Mouse (Mus musculus): ENCODE data around the gene Lmntd1.

The Lmntd1 gene

DNA sequence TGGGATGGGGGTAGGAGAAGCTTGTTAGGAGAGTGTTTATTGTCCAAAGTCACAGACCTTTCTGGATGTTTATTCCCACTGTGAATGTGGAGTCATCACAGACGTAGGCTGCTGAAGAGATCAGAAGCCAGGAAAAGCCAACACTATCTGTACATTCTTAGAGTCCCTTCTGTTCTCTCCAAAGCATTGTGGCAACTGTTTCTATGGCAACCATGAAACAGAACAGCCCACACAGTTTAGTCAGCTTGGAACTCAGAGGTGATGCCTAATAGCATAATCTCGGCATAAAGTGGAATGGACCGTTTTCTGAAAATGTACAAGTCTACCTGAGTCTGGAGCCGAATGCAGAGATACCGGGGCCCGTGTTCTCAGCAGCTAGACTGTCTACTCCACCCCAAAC is 226.7 kb downstream of the Lmntd1 start:
- no peak for DNase-seq (ENCODE audit: low read depth in 1 of 2, low spot score in 2 of 2)

GRCm38 (mm10) chr6:145382586-145383380 is 231.3 kb downstream of the Lmntd1 start:
- DNase-seq (ENCODE audit: low read depth in 1 of 2, low spot score in 2 of 2) = no peak

- DNase-seq (ENCODE audit: low read depth in 1 of 2, low spot score in 2 of 2) = no peak
Measured at GRCm38 (mm10) chr6:145380961-145381360, 233.2 kb downstream of the Lmntd1 start.

DNA sequence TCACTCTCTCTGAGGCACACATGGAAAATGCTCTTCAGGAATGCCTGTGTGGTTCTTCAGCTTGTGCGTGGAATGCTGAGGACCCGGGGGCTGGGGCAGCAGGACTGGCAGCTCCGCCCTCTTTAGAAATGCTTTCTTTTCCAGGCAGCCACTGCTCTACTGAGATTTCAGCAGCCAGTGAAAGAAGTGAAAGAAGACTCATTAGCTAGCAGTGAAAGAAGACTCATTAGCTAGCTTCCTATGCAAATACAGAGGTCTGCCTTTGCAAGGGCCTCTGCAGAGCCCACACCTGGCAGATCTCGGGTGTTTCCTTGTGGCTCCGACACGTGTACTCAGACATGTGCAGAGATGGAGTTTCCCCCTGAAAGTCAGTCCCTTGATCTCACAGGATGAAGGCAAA is 234.9 kb downstream of the Lmntd1 start:
- no peak for DNase-seq (ENCODE audit: low read depth in 1 of 2, low spot score in 2 of 2)

- no peak for DNase-seq (ENCODE audit: low read depth in 1 of 2, low spot score in 2 of 2)
Measured at GRCm38 (mm10) chr6:145378689-145379088, 235.4 kb downstream of the Lmntd1 start.

- DNase-seq (ENCODE audit: low read depth in 1 of 2, low spot score in 2 of 2) = no peak
Measured at GRCm38 (mm10) chr6:145374372-145374771, 239.7 kb downstream of the Lmntd1 start.

- DNase-seq (ENCODE audit: low read depth in 1 of 2, low spot score in 2 of 2) = no peak
Measured at GRCm38 (mm10) chr6:145373712-145374221, 240.4 kb downstream of the Lmntd1 start.

DNA sequence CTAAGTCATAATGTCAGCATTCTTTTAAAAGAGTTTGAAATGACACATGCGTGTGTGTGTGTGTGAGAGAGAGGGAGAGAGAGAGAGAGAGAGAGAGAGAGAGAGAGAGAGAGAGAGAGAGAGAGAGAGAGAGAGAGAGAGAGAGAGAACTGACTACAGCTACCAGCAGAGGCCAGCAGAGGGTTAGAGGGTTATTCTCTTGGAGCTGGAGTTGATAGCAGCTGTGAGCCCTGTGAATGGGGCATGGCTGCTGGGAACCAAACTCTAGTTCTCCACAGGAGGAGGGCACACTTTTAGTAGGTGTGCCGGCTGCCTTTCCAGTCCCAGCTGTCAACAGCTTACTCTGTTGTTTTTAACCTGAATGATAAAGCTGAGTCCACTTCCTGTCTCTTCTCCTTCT is 242.1 kb downstream of the Lmntd1 start:
- DNase-seq (ENCODE audit: low read depth in 1 of 2, low spot score in 2 of 2) = no peak

DNA sequence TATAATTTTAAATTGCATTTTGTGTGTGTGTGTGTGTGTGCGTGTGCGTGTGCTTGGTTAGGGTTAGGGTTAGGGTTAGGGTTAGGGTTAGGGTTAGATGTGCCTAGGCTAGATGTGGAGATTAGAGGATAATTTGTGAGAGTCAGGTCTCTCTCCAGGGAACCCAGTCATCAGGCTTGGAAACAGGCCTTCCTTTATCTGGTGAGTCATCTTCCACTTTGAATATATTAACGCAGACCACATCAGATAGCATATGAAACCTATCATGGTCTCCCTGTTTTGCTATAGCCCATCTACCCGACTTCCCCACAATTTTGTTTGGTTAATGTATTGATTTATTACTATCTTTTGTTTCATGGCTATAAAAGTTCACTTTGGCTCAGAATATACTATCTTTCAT is 242.5 kb downstream of the Lmntd1 start:
- no peak for DNase-seq (ENCODE audit: low read depth in 1 of 2, low spot score in 2 of 2)

DNA sequence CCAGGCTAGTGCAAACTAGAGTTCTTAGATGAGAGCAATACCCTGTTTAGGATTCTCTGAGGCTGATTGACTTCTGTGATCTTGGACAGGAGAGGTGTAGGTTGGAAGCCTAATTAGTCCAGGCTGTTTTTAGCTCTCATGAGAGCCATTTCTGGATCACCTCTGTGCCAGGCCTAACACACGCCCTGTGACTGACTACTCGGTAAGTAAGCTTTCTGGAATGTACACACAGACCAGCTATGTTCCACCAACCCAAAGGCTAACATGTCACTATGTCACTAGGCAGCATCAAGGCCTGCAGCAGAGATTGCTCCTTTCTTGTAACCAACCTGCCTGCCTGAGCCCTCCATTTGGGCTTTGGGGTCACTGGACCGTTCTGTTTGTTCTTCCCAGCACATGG is 243.8 kb downstream of the Lmntd1 start:
- no peak for DNase-seq (ENCODE audit: low read depth in 1 of 2, low spot score in 2 of 2)

DNA sequence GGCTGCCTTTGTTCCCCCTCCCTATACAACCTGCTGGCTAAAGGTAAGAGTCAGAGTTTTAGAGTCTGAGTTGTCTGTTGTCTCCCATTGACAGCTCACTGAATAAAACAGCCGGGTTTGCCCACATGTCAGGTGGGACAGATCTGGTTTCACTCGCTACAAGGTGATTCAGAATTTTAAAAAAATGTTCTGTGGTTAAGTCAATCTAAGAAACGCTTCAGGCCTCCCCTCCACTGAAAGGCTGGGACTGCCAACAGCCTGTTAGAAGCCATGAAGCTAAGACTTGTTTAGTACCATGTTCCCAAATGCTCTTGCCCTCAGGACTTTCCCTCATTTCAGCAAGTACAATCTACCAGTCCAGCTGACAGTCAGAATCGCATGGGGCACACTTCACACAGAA is 244.8 kb downstream of the Lmntd1 start:
- no peak for DNase-seq (ENCODE audit: low read depth in 1 of 2, low spot score in 2 of 2)

DNA sequence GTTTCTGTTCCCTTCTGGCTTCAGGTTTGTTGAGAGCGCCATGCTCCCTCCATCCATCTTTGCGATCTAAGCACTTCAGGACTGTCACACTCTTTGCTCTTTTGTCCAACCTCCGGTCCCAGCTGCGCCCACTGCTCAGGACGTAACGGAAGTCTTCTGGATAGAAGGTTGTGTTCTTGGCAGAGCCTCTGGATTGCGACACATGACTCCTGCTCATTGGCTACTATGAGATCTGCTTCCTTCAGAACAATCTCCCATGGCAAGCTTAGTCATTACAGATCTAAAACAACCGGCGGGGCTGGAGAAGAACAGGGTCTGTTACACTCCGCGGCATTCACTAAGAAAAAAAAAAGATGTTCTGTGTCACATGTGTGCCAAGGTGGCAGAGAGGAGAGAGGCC is 247.6 kb downstream of the Lmntd1 start:
- DNase-seq (ENCODE audit: low read depth in 1 of 2, low spot score in 2 of 2) = no peak

GRCm38 (mm10) chr6:145363698-145364097 is 250.4 kb downstream of the Lmntd1 start:
- DNase-seq (ENCODE audit: low read depth in 1 of 2, low spot score in 2 of 2) = no peak

- no peak for DNase-seq (ENCODE audit: low read depth in 1 of 2, low spot score in 2 of 2)
Measured at GRCm38 (mm10) chr6:145361109-145361694, 252.9 kb downstream of the Lmntd1 start.

DNA sequence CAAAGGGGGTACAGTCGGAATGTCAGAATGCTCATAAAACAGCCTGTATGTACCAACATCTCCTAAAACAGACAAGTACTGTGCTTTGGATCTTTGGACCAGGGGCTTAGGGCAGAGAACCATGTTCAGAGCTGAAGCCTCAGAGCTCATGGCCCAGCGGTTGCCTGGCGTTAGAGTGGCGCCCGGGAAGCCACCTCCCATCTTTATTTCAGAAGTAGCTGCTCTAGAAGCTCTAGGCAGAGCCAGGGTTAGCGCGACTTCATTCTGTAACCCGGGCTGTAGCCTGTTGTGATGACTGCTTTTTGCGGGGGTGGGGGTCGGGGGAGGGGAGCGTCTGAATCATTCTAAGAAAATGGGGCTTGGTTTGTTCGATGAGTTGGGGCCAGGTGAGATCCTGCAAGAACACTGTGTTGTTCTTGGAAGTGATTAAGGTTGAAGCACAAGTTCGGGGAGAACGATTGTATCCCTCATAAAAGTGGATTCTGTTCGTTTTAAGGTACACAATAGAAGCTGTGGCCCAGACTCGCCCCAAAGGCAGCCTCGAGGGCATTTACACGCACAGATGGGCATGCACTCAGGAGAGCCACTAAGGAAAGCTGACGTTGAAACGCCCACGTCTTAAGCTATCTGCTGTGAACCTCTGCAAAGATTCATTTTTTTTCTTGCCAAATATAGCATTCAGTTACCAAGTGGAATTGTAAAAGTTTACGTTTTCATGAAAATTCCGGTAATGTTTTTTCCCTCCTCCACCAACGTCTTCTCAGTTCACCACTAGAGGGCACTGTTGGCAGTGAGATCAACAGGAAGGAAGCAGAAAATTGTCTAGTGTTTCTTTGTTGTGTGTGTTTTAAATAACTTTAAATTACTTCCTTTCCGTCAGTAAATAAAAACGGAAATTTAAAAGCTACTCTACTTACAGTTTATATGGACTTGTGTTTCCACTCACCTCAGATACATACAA is 254.4 kb downstream of the Lmntd1 start:
- DNase-seq (ENCODE audit: low read depth in 1 of 2, low spot score in 2 of 2) = no peak

DNA sequence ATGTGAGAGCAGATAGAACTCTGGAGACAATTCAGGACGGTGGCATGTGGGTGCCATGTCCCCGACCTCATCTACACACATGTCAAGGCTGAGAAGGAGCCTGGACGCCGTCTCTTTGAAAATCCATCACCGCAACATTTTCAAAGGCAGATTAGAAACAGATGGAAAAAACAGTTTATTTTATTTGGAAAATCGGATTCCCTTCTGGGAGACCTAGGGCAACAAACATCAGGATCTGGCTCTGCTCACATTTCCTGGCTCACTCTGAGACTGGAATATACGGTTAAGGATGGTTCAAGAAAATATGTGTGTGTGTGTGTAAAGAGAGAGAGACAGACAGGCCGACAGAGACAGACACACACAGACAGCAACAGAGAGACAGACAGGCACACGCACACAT is 256.1 kb downstream of the Lmntd1 start:
- no peak for DNase-seq (ENCODE audit: low read depth in 1 of 2, low spot score in 2 of 2)

GRCm38 (mm10) chr6:145353806-145354205 is 260.3 kb downstream of the Lmntd1 start:
- DNase-seq (ENCODE audit: low read depth in 1 of 2, low spot score in 2 of 2) = no peak

GRCm38 (mm10) chr6:145352705-145353104 is 261.4 kb downstream of the Lmntd1 start:
- DNase-seq (ENCODE audit: low read depth in 1 of 2, low spot score in 2 of 2) = no peak

DNA sequence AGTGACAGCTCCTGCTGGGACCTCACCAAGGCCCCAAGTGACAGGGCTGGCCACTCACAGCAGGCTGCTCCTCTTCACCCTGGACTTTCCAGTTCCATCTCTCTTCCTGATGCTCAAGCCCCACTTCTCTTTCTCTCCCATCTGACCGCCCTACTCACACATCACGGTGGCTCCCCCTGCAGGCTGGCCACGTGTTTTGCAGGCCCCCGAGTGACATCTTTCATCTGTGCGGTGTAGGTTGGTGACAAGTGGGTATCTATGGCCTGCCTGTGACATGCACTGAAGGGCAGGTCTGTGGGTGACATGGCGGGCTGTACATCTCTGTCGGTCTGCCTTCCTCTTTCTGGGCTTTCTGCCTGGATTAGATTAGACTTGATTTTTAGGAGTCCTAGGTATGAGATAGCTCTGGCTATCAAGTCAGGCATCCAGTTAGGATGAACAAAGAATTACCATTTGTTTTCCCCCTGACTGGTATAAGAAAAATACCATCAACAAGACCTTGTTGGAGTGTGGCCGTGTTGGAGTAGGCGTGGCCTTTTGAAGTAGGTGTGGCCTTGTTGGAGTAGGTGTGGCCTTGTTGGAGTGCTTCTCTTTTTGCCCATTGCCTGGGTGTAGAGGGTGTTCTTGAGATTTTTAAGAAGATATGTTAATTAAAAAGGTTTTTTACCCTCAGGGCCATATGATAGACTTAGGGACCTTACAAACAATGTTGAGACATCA is 265.8 kb downstream of the Lmntd1 start:
- DNase-seq (ENCODE audit: low read depth in 1 of 2, low spot score in 2 of 2) = peak; percentile 37 to 62

DNA sequence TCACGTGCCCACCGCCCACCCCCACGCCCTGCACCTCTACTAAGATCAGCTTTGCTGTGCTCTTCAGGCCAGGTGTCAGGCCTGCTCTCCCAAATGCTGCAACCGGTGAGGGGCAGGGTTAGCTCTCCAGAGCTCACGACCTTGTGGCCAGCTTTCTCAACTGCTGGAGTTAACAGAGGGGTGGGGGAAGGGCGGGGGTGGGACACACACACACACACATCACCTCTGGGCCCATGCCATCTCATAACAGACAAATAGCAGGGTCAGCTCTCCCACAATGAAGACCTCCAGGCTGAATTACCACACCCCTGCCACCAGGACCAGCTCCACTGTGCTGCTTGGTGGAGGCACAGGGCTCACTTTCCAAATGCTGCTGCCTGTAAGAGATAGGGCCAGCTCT is 266.5 kb downstream of the Lmntd1 start:
- no peak for DNase-seq (ENCODE audit: low read depth in 1 of 2, low spot score in 2 of 2)
